Mouse (Mus musculus) bone marrow, adult 2 months (tissue): ENCODE measurements around the gene Anapc13. TPM values are rescaled to one million over a fixed set of nuclear protein-coding genes. Genes with fewer than 3 reads are reported as not detected.

Experiments used
- H3K27ac ChIP-seq: fragments of 200-500 bp; 2 replicates; pipeline ENCODE4 v1.5.1; 2012; ENCODE audit warnings: low read depth, mild to moderate bottlenecking, control low read depth, inconsistent platforms, low read length; ENCODE audit not compliant: control insufficient read depth, poor library complexity, insufficient read depth
- H3K4me1 ChIP-seq: fragments of 200-500 bp; 2 replicates; pipeline ENCODE4 v1.6.1; 2011; ENCODE audit warnings: low read length; ENCODE audit not compliant: control insufficient read depth, insufficient read depth
- H3K4me3 ChIP-seq: fragments of 200-500 bp; replicated peaks from 2 replicates; pipeline ENCODE3; 2011; ENCODE audit warnings: mild to moderate bottlenecking, low read depth, low read length, control low read depth; ENCODE audit not compliant: control insufficient read depth
- CTCF ChIP-seq: fragments of 200-500 bp; IDR thresholded peaks from 2 replicates; pipeline ENCODE4 v1.5.1; 2011; ENCODE audit warnings: low read length, control low read depth; ENCODE audit not compliant: control insufficient read depth, insufficient read depth
- POLR2A ChIP-seq: fragments of 200-500 bp; IDR thresholded peaks from 2 replicates; pipeline ENCODE4 v1.6.1; 2011; ENCODE audit warnings: low read depth, mild to moderate bottlenecking, control low read depth, low read length, borderline replicate concordance; ENCODE audit not compliant: control insufficient read depth
- WGBS: fragments of 180-500 bp; shearing (Covaris S2); methylation state at CpG from one replicate; pipeline ENCODE4 v1.1.7; 2018; 5-methylcytosine and 5-hydroxymethylcytosine counted together
- polyA plus RNA-seq: library from polyadenylated mRNA; stranded (reverse); fragments of >200 nt; gene quantifications from 2 replicates; pipeline ENCODE4 v1.2.4, GENCODE M21; 2011; ENCODE audit warnings: low replicate concordance; ENCODE audit not compliant: missing spikeins, insufficient read depth, insufficient read length

The Anapc13 gene
- polyA plus RNA-seq, 1 experiment: 35.9 TPM

DNA sequence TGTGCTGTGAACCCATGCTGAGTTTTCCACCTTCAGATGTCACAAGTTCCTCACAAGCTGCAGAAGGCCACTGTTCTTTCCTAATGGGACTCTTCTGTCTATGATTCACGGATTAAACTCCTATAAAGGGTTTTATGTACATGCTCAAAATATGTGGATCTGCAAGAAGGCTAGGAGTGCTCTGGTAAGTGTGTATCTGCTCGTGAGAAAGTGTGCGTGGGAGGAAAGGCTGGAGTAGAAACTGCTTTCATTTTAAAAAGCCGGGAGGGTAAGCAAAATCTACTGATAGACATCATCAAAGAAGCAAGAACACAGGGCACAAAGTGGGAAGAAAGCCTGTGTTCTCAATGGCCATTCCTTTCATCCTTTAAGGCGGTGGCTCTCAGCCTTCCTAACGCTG is 20.9 kb downstream of the Anapc13 start:
- no peak for TF ChIP-seq POLR2A
- TF ChIP-seq CTCF: no peak
- Histone ChIP-seq H3K4me1 (no peaks in the 10 kb centered on the region), H3K27ac (no peak overlapping the region), H3K4me3 (no peak overlapping the region)
- WGBS: 71% methylated on average over 6 of the region's 6 CpGs

DNA sequence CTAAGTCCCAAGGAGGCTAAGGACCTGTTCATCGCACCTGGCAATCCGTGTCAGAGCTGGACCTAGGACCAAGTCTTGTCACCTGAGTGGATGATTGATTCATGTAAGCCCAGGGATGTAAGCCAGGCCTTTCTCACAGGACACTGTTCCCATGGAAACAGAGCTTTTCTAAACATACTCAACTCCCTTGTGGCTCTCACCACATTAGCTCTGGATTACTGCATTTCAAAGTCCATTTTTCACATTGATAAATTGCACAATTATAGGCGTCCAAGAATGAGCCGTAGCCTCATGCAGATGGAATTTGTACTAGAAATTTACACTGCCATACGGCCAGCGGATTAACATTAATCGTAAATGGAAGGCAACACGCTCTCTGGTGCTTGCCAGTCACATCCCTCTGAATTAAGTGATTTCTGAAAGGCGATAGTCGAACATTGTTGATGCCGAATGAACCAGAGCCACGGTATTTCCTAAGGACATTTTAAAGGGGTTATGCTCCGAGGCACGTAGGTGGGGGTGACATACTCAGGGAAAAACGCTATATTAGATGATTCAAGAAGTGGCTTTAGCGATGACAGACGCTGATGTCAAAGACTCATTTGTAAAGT is 23.9 kb downstream of the Anapc13 start:
- WGBS: 88% methylated on average over 17 of the region's 17 CpGs
- H3K27ac ChIP-seq: no peak overlapping the region

DNA sequence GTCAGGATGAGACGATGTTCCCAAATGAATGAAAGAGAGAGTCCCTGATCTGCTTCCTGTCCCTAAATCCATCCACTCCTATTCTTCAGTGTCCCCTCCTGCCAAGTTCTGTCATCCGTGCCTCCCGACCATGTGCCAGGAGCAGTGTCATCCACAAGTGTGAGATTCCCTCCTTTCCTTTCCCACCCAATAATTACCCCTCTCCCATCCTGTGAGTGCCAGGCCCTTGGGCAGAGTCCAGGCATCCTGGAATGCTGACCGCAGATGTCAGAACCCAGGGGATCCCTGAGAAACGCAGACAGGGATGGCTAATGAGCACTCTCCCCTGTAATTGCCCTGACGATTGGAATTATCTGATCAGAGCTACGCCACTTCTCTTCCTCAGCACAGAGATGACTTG is 24.5 kb downstream of the Anapc13 start:
- H3K27ac ChIP-seq: no peak overlapping the region
- H3K4me3 ChIP-seq: no peak overlapping the region
- 57% methylated on average over 7 of the region's 7 CpGs for WGBS
- no peaks in the 10 kb centered on the region for H3K4me1 ChIP-seq
- TF ChIP-seq POLR2A: no peak
- TF ChIP-seq CTCF: no peak

More for the DNA sequence above, 23.9 kb downstream of the Anapc13 start:
- H3K4me1 ChIP-seq: no peaks in the 10 kb centered on the region
- no peak for TF ChIP-seq CTCF
- no peak for TF ChIP-seq POLR2A
- no peak overlapping the region for H3K4me3 ChIP-seq

DNA sequence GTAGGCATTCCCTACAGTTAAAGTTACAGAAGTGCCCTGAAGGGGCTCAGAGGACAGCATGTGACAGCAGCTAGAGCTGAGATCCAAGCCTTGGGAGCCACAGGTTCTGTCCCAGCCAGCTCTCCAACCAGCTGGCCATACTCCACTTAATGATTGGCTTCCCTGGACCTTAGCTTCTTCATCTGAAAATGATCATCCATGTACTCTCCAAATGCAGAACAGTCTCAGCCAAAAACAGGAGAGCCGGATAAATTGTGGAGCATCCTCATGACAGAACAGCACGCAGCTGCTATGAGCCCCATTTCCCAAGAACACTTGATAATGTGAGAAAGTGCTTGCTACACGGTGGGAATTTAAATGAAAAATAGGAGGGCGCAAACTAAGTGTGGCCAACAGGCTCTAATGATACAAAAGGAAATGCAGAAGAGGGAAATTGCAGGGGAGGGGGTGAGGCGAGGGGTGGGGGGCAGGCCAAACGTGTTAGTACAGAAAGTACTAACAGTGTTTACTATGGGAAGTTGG is 25.2 kb downstream of the Anapc13 start:
- 52% methylated on average over 6 of the region's 6 CpGs for WGBS
- TF ChIP-seq CTCF: no peak
- no peak for TF ChIP-seq POLR2A
- Histone ChIP-seq H3K4me1 (no peaks in the 10 kb centered on the region), H3K4me3 (no peak overlapping the region), H3K27ac (no peak overlapping the region)

DNA sequence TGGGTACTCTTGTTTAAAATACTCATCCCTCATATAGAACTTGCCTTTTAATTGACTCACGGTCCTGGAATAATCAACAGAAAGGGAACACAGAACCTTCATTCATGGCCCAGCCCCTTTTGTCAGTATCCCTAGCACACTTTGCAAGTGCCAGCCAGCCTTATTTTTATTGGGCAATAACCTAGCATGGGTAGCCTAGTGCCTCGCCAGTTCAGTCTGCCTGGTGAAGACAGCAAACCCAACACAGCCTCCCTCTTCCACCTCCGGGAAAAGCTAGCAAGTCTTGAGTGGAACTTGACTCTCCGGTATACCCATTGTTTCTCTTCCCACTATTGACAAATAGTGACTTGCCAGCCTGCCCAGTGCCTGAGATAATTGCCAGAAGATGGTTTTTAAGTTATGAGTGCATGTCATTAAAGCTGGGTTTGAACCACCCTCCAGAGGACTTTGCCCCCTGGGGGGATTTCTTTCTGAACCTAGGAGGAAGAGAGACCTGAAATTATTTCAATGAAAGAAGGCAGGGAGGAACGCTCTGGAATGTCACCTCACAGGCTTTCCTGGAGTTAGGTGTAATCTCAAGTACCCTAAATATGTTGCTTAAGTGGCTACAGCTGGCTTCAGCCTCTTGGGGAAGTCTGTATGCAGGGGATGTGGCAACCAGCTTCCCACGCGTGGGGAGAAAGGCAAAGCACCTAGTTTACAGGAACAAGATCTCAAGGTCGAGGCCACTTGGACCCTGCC is 30.4 kb downstream of the Anapc13 start:
- no peak overlapping the region for H3K4me3 ChIP-seq
- WGBS: 50% methylated on average over 8 of the region's 8 CpGs

DNA sequence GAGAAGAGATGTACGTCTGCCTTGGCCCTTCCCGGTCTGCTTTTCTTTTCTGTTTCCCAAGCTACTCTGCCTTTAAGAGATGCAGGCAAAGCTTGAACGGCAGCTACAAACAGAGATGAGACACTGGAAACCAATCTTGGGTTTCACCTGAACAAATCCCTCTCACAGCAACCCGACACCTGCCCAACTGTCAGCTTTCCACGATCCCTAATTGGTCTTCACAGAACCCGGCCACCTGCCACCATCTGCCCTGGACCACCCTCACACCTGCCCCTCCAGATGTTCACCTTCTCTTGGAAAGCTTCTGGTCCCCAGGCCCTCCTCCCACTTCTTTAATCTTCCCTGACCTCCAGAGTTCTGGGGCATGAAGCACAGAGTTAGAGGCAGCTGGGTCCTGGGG is 42.0 kb downstream of the Anapc13 start:
- Histone ChIP-seq H3K27ac (no peak overlapping the region), H3K4me1 (no peaks in the 10 kb centered on the region), H3K4me3 (no peak overlapping the region)
- TF ChIP-seq CTCF: no peak
- no peak for TF ChIP-seq POLR2A
- WGBS: 69% methylated on average over 6 of the region's 6 CpGs

More for the DNA sequence above, 30.4 kb downstream of the Anapc13 start:
- H3K4me1 ChIP-seq: no peaks in the 10 kb centered on the region
- no peak for TF ChIP-seq CTCF
- no peak for TF ChIP-seq POLR2A
- H3K27ac ChIP-seq: no peak overlapping the region

DNA sequence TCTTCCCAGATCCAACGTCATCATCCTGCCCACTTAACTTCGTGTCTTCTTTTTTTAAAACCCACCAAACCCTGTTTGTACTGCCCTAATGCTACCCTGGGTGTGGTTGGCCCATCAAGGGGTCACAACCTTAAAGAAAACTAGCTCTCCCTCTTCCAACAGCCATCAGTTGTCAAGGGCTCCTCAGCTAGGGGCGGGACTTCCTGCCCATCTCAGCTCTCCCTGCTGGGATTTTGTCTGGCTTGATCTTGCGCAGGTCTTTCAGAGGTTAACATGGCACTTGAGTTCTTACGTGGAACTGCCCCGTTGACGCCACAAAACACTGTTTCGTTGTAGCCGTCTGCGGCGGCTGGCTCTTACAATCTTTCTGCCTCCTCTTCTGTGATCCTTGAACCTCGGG is 42.8 kb downstream of the Anapc13 start:
- no peak overlapping the region for H3K27ac ChIP-seq
- WGBS: 85% methylated on average over 12 of the region's 12 CpGs
- TF ChIP-seq POLR2A: no peak
- TF ChIP-seq CTCF: no peak

DNA sequence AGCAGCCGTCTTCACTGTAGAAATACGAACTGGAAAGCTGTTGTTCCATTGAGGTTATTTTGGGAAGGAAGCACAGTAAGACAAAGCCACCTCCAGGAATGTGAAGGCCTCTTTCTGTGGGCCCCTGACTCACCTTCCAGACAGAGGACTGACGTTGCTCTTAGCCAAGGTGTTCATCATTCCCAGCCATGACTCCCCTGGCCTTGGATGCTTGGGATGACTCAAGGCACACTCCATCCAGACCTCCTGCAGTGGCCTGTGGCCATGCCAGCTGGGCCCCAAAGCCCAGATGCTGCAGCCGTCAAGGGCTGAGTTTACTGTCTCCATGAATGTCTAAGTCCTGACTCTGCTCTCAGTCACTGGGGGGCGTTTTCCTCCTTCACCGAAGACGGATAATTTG is 47.3 kb downstream of the Anapc13 start:
- no peak overlapping the region for H3K27ac ChIP-seq
- H3K4me3 ChIP-seq: no peak overlapping the region
- 87% methylated on average over 7 of the region's 7 CpGs for WGBS
- TF ChIP-seq CTCF (no peak), POLR2A (no peak)
- H3K4me1 ChIP-seq: no peaks in the 10 kb centered on the region

More for the DNA sequence above, 42.8 kb downstream of the Anapc13 start:
- Histone ChIP-seq H3K4me3 (no peak overlapping the region), H3K4me1 (no peaks in the 10 kb centered on the region)
